Mouse (Mus musculus) C2C12 (cell line): ENCODE measurements at regions not wholly inside any gene's neighbourhood (a gene's known extent, or its start where the extent isn't known, plus 50 kb on each side); places are given as distances from the start of the nearest gene placed in this dataset.

Experiments
- H3K27me3 ChIP-seq: one replicate; pipeline ENCODE4 v1.6.1; 2011; ENCODE audit not compliant: control insufficient read depth, insufficient read depth, insufficient read length
- H3K36me3 ChIP-seq: one replicate; pipeline ENCODE4 v1.6.1; 2011; ENCODE audit not compliant: control insufficient read depth, insufficient read depth
- H3K4me3 ChIP-seq: one replicate; pipeline ENCODE4 v1.5.1; 2011; ENCODE audit warnings: mild to moderate bottlenecking, control low read depth; ENCODE audit not compliant: poor library complexity, insufficient read depth, severe bottlenecking
- H3K79me2 ChIP-seq: one replicate; pipeline ENCODE4 v1.6.1; 2011; ENCODE audit not compliant: control insufficient read depth, insufficient read depth
- H3K79me3 ChIP-seq: one replicate; pipeline ENCODE4 v1.6.1; 2011; ENCODE audit warnings: low read depth, control low read depth
- H3ac ChIP-seq: one replicate; pipeline ENCODE3; 2011; ENCODE audit warnings: low read depth; ENCODE audit not compliant: control insufficient read depth, insufficient read length
- CEBPB ChIP-seq: IDR thresholded peaks from one replicate; pipeline ENCODE4 v1.6.1; 2011; ENCODE audit warnings: low read depth, mild to moderate bottlenecking, control low read depth, moderate library complexity
- CTCF ChIP-seq: IDR thresholded peaks from one replicate; pipeline ENCODE4 v1.5.1; 2011; ENCODE audit not compliant: control insufficient read depth, insufficient read depth, insufficient read length
- FOSL1 ChIP-seq: IDR thresholded peaks from one replicate; pipeline ENCODE4 v1.8.0; 2011; ENCODE audit warnings: mild to moderate bottlenecking, low read length; ENCODE audit not compliant: poor library complexity, insufficient read depth, severe bottlenecking
- MAX ChIP-seq: IDR thresholded peaks from one replicate; pipeline ENCODE4 v1.6.1; 2011; ENCODE audit warnings: mild to moderate bottlenecking, control low read depth
- MYOD1 ChIP-seq: IDR thresholded peaks from one replicate; pipeline ENCODE4 v1.6.1; 2011; ENCODE audit warnings: low read depth; ENCODE audit not compliant: control insufficient read depth, insufficient read length
- MYOG ChIP-seq: IDR thresholded peaks from one replicate; pipeline ENCODE4 v1.6.1; 2011; ENCODE audit not compliant: control insufficient read depth, insufficient read length; ENCODE audit errors: extremely low read depth
- USF1 ChIP-seq: IDR thresholded peaks from one replicate; pipeline ENCODE4 v1.6.1; 2011; ENCODE audit warnings: low read depth, mild to moderate bottlenecking, control low read depth, moderate library complexity

- no peaks in the 10 kb centered on the region for H3K36me3 ChIP-seq
- no peak overlapping the region for H3ac ChIP-seq
- H3K79me2 ChIP-seq: no peaks in the 10 kb centered on the region
- no peak for TF ChIP-seq MAX
- TF ChIP-seq CTCF: no peak
- TF ChIP-seq FOSL1: no peak
- no peak for TF ChIP-seq USF1
- TF ChIP-seq MYOD1: no peak
- no peak for TF ChIP-seq MYOG
- TF ChIP-seq CEBPB: no peak
- H3K79me3 ChIP-seq: no peaks in the 10 kb centered on the region
- H3K27me3 ChIP-seq: no peaks in the 10 kb centered on the region
- H3K4me3 ChIP-seq: no peak overlapping the region
These were observed 58.5 kb downstream of the Zfp36l2 start for GRCm38 (mm10) chr17:84129204-84129603.

- Histone ChIP-seq H3ac (no peak overlapping the region), H3K79me3 (no peaks in the 10 kb centered on the region), H3K27me3 (no peaks in the 10 kb centered on the region), H3K36me3 (no peaks in the 10 kb centered on the region), H3K79me2 (no peaks in the 10 kb centered on the region), H3K4me3 (no peak overlapping the region)
- TF ChIP-seq FOSL1 (no peak), MAX (no peak)
These were observed 59.5 kb downstream of the Zfp36l2 start for GRCm38 (mm10) chr17:84128262-84128661.

- no peaks in the 10 kb centered on the region for H3K36me3 ChIP-seq
- no peaks in the 10 kb centered on the region for H3K79me3 ChIP-seq
- TF ChIP-seq MYOD1 (peak; percentile 13), USF1 (no peak), FOSL1 (no peak), MYOG (no peak), CEBPB (no peak), MAX (no peak), CTCF (no peak)
- H3K4me3 ChIP-seq: no peak overlapping the region
- H3K79me2 ChIP-seq: no peaks in the 10 kb centered on the region
- H3ac ChIP-seq: no peak overlapping the region
- no peaks in the 10 kb centered on the region for H3K27me3 ChIP-seq
These were observed 61.6 kb downstream of the Zfp36l2 start for GRCm38 (mm10) chr17:84126168-84126567.

- no peak overlapping the region for H3K4me3 ChIP-seq
- no peaks in the 10 kb centered on the region for H3K36me3 ChIP-seq
- H3ac ChIP-seq: no peak overlapping the region
- TF ChIP-seq USF1 (no peak), MYOG (no peak), MYOD1 (no peak), CTCF (no peak), CEBPB (no peak), MAX (no peak), FOSL1 (no peak)
- no peaks in the 10 kb centered on the region for H3K27me3 ChIP-seq
- H3K79me3 ChIP-seq: no peaks in the 10 kb centered on the region
- H3K79me2 ChIP-seq: no peaks in the 10 kb centered on the region
These were observed 64.6 kb downstream of the Zfp36l2 start for GRCm38 (mm10) chr17:84123161-84123560.

GRCm38 (mm10) chr17:84122486-84123131 is 65.1 kb downstream of the Zfp36l2 start:
- no peak overlapping the region for H3K4me3 ChIP-seq
- no peaks in the 10 kb centered on the region for H3K27me3 ChIP-seq
- H3ac ChIP-seq: no peak overlapping the region
- TF ChIP-seq CEBPB (no peak), FOSL1 (no peak), CTCF (no peak), USF1 (no peak), MYOG (no peak), MYOD1 (no peak), MAX (no peak)
- H3K79me3 ChIP-seq: no peaks in the 10 kb centered on the region
- no peaks in the 10 kb centered on the region for H3K36me3 ChIP-seq
- no peaks in the 10 kb centered on the region for H3K79me2 ChIP-seq

- TF ChIP-seq FOSL1 (no peak), MYOG (no peak), CEBPB (no peak), CTCF (no peak), MYOD1 (no peak), MAX (no peak), USF1 (no peak)
- Histone ChIP-seq H3K27me3 (no peaks in the 10 kb centered on the region), H3K79me3 (no peaks in the 10 kb centered on the region), H3K4me3 (no peak overlapping the region), H3K36me3 (no peaks in the 10 kb centered on the region), H3K79me2 (no peaks in the 10 kb centered on the region), H3ac (no peak overlapping the region)
These were observed 66.5 kb downstream of the Zfp36l2 start for GRCm38 (mm10) chr17:84121291-84121690.
